Mouse (Mus musculus): ENCODE data around the gene Kit. TPM values are rescaled to one million over a fixed set of nuclear protein-coding genes. Genes with fewer than 3 reads are reported as not detected.

The Kit gene
- polyA plus RNA-seq, 1 experiment = 26.1 TPM

- Histone ChIP-seq H3K4me3 (ENCODE audit: insufficient read depth, low read length) (no peak overlapping the region), H3K27ac (ENCODE audit: insufficient read depth, low read length) (no peak overlapping the region), H3K4me1 (ENCODE audit: control insufficient read depth, insufficient read depth, low read length) (no peaks in the 10 kb centered on the region)
- TF ChIP-seq CTCF (IDR thresholded peaks at IDR 0.05; ENCODE audit: extremely low read depth, insufficient read depth, low read length) = no peak
- no peak for TF ChIP-seq POLR2A (IDR thresholded peaks at IDR 0.05; ENCODE audit: extremely low read depth, insufficient read depth, low read length)
These were observed 49.4 kb downstream of the Kit start for GRCm38 (mm10) chr5:75623993-75624706.

- H3K27ac ChIP-seq (ENCODE audit: insufficient read depth, low read length) = no peak overlapping the region
- no peaks in the 10 kb centered on the region for H3K4me1 ChIP-seq (ENCODE audit: control insufficient read depth, insufficient read depth, low read length)
- TF ChIP-seq POLR2A (IDR thresholded peaks at IDR 0.05; ENCODE audit: extremely low read depth, insufficient read depth, low read length) (no peak), CTCF (IDR thresholded peaks at IDR 0.05; ENCODE audit: extremely low read depth, insufficient read depth, low read length) (no peak)
- no peak overlapping the region for H3K4me3 ChIP-seq (ENCODE audit: insufficient read depth, low read length)
These were observed 50.3 kb downstream of the Kit start for GRCm38 (mm10) chr5:75625059-75625458.

- Histone ChIP-seq H3K4me1 (ENCODE audit: control insufficient read depth, insufficient read depth, low read length) (no peaks in the 10 kb centered on the region), H3K4me3 (ENCODE audit: insufficient read depth, low read length) (no peak overlapping the region), H3K27ac (ENCODE audit: insufficient read depth, low read length) (no peak overlapping the region)
- TF ChIP-seq POLR2A (IDR thresholded peaks at IDR 0.05; ENCODE audit: extremely low read depth, insufficient read depth, low read length) = no peak
- no peak for TF ChIP-seq CTCF (IDR thresholded peaks at IDR 0.05; ENCODE audit: extremely low read depth, insufficient read depth, low read length)
These were observed 51.6 kb downstream of the Kit start for GRCm38 (mm10) chr5:75626284-75626683.

- H3K4me3 ChIP-seq (ENCODE audit: insufficient read depth, low read length) = no peak overlapping the region
- H3K27ac ChIP-seq (ENCODE audit: insufficient read depth, low read length) = no peak overlapping the region
- H3K4me1 ChIP-seq (ENCODE audit: control insufficient read depth, insufficient read depth, low read length) = no peaks in the 10 kb centered on the region
- TF ChIP-seq POLR2A (IDR thresholded peaks at IDR 0.05; ENCODE audit: extremely low read depth, insufficient read depth, low read length) (no peak), CTCF (IDR thresholded peaks at IDR 0.05; ENCODE audit: extremely low read depth, insufficient read depth, low read length) (no peak)
These were observed 52.0 kb downstream of the Kit start for GRCm38 (mm10) chr5:75626703-75627102.

- Histone ChIP-seq H3K4me1 (ENCODE audit: control insufficient read depth, insufficient read depth, low read length) (no peaks in the 10 kb centered on the region; the same call in 1 of the 2 replicates), H3K4me3 (ENCODE audit: insufficient read depth, low read length) (no peak overlapping the region), H3K27ac (ENCODE audit: insufficient read depth, low read length) (no peak overlapping the region)
- TF ChIP-seq CTCF (IDR thresholded peaks at IDR 0.05; ENCODE audit: extremely low read depth, insufficient read depth, low read length) (no peak), POLR2A (IDR thresholded peaks at IDR 0.05; ENCODE audit: extremely low read depth, insufficient read depth, low read length) (no peak)
These were observed 57.5 kb downstream of the Kit start for GRCm38 (mm10) chr5:75632257-75632656.

GRCm38 (mm10) chr5:75632846-75633640 is 58.3 kb downstream of the Kit start:
- Histone ChIP-seq H3K27ac (ENCODE audit: insufficient read depth, low read length) (no peak overlapping the region), H3K4me1 (ENCODE audit: control insufficient read depth, insufficient read depth, low read length) (no peaks in the 10 kb centered on the region; the same call in 1 of the 2 replicates), H3K4me3 (ENCODE audit: insufficient read depth, low read length) (no peak overlapping the region)
- TF ChIP-seq POLR2A (IDR thresholded peaks at IDR 0.05; ENCODE audit: extremely low read depth, insufficient read depth, low read length) (no peak), CTCF (IDR thresholded peaks at IDR 0.05; ENCODE audit: extremely low read depth, insufficient read depth, low read length) (no peak)

GRCm38 (mm10) chr5:75635385-75635784 is 60.7 kb downstream of the Kit start:
- no peaks in the 10 kb centered on the region; the same call in 1 of the 2 replicates for H3K4me1 ChIP-seq (ENCODE audit: control insufficient read depth, insufficient read depth, low read length)
- no peak for TF ChIP-seq CTCF (IDR thresholded peaks at IDR 0.05; ENCODE audit: extremely low read depth, insufficient read depth, low read length)
- TF ChIP-seq POLR2A (IDR thresholded peaks at IDR 0.05; ENCODE audit: extremely low read depth, insufficient read depth, low read length) = no peak
- H3K27ac ChIP-seq (ENCODE audit: insufficient read depth, low read length) = no peak overlapping the region
- H3K4me3 ChIP-seq (ENCODE audit: insufficient read depth, low read length) = no peak overlapping the region

GRCm38 (mm10) chr5:75640637-75641036 is 65.9 kb downstream of the Kit start:
- TF ChIP-seq CTCF (IDR thresholded peaks at IDR 0.05; ENCODE audit: extremely low read depth, insufficient read depth, low read length) (no peak), POLR2A (IDR thresholded peaks at IDR 0.05; ENCODE audit: extremely low read depth, insufficient read depth, low read length) (no peak)
- H3K4me1 ChIP-seq (ENCODE audit: control insufficient read depth, insufficient read depth, low read length) = no peaks in the 10 kb centered on the region; the same call in 1 of the 2 replicates
- H3K27ac ChIP-seq (ENCODE audit: insufficient read depth, low read length) = no peak overlapping the region
- no peak overlapping the region for H3K4me3 ChIP-seq (ENCODE audit: insufficient read depth, low read length)

GRCm38 (mm10) chr5:75647046-75647445 is 72.3 kb downstream of the Kit start:
- Histone ChIP-seq H3K27ac (ENCODE audit: insufficient read depth, low read length) (no peak overlapping the region), H3K4me3 (ENCODE audit: insufficient read depth, low read length) (no peak overlapping the region), H3K4me1 (ENCODE audit: control insufficient read depth, insufficient read depth, low read length) (peaks cover 2% of the 10 kb centered on the region; the same call in 1 of the 2 replicates)
- TF ChIP-seq POLR2A (IDR thresholded peaks at IDR 0.05; ENCODE audit: extremely low read depth, insufficient read depth, low read length) (no peak), CTCF (IDR thresholded peaks at IDR 0.05; ENCODE audit: extremely low read depth, insufficient read depth, low read length) (no peak)

All from cortical plate, adult 2 months (tissue).